Mouse (Mus musculus): Measurements from ENCODE around the gene Wdr46. TPM values are rescaled to one million over a fixed set of nuclear protein-coding genes. Genes with fewer than 3 reads are reported as not detected.

The Wdr46 gene
- polyA plus RNA-seq, 1 experiment, result 58.7 TPM

DNA sequence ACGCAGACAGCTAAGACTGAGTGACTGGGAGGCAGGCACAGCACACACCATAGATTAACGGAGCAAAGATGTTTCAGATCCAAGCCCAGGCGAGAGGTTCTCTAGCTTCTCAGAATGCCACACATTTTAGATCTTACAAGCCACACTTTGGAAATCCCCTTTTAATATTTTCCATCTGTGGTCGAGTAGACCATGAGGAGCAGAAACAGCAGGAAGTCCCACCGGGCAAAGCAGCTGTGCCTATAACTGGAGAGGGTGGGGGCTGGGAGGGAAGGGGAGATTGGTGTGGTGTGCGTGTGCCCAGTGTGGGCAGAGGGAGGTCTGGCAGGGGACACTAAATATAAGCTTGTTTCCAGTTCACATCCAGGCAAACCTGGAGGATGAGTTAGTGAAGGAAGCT lies 17.0 kb downstream of the Wdr46 start:
- no peak for TF ChIP-seq FLI1 (IDR thresholded peaks at IDR 0.05; ENCODE audit: low read length)
- no peak for TF ChIP-seq GATA1 (IDR thresholded peaks at IDR 0.05; ENCODE audit: borderline replicate concordance, low read length)
- H3K9me3 ChIP-seq, result no peaks in the 10 kb centered on the region
- no peaks in the 10 kb centered on the region for H3K27me3 ChIP-seq (replicated peaks)
- peaks cover 67% of the 10 kb centered on the region for H3K36me3 ChIP-seq (replicated peaks; ENCODE audit: low read length)
- H3K4me3 ChIP-seq (replicated peaks), result no peak overlapping the region
- H3K4me1 ChIP-seq, result peaks cover 40% of the 10 kb centered on the region

DNA sequence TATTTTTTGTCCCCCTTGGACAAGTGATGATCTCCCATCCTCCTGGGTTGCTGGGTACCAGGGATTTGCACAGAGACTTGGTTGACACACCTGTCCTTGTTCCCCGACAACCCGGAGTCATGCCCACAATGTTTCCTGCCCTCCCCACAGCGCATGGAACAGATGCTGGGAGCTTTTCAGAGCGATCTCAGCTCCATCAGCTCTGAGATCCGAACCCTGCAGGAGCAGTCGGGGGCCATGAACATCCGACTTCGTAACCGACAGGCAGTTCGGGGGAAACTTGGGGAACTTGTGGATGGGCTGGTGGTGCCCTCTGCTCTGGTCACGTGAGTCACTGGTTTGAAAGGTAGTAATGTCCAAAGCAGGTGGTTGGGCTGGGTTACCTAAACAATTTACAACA lies 18.0 kb downstream of the Wdr46 start:
- Histone ChIP-seq H3K4me3 (replicated peaks) (no peak overlapping the region), H3K4me1 (peaks cover 30% of the 10 kb centered on the region), H3K9me3 (no peaks in the 10 kb centered on the region), H3K27me3 (replicated peaks) (no peaks in the 10 kb centered on the region), H3K36me3 (replicated peaks; ENCODE audit: low read length) (peaks cover 67% of the 10 kb centered on the region)
- TF ChIP-seq FLI1 (IDR thresholded peaks at IDR 0.05; ENCODE audit: low read length), result no peak
- TF ChIP-seq GATA1 (IDR thresholded peaks at IDR 0.05; ENCODE audit: borderline replicate concordance, low read length), result no peak

DNA sequence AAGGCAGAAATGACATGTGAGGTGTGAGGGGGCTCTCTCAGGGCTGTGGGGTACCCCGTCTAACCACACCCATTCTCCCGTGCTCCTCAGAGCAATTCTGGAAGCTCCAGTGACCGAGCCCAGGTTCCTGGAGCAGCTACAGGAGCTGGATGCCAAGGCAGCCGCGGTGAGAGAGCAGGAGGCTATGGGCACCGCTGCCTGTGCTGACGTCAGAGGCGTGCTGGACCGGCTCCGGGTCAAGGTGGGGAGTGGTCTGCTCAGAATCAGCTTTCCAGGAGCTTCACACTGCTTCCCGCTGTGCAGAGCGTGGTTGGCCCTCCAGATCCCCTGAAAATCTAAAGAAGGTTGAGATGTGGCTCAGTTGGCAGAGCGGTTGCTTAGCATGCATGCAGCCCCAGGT lies 18.7 kb downstream of the Wdr46 start:
- Histone ChIP-seq H3K4me3 (replicated peaks) (no peak overlapping the region), H3K9me3 (no peaks in the 10 kb centered on the region), H3K4me1 (peaks cover 27% of the 10 kb centered on the region), H3K27me3 (replicated peaks) (no peaks in the 10 kb centered on the region), H3K36me3 (replicated peaks; ENCODE audit: low read length) (peaks cover 63% of the 10 kb centered on the region)
- TF ChIP-seq FLI1 (IDR thresholded peaks at IDR 0.05; ENCODE audit: low read length), result no peak
- TF ChIP-seq GATA1 (IDR thresholded peaks at IDR 0.05; ENCODE audit: borderline replicate concordance, low read length), result no peak

DNA sequence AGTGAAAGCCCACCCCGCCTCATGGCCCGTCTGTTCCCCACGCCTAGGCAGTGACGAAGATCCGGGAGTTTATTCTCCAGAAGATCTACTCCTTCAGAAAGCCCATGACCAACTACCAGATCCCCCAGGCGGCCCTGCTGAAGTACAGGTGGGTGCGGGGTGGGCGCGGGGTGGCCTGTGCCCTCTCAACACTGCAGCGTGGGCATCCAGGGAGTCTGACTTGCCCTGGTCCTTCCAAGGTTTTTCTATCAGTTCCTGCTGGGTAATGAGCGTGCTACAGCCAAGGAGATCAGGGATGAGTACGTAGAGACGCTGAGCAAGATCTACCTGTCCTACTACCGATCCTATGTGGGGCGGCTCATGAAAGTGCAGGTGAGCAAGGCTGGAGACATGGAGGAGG lies 19.5 kb downstream of the Wdr46 start:
- peaks cover 61% of the 10 kb centered on the region for H3K36me3 ChIP-seq (replicated peaks; ENCODE audit: low read length)

DNA sequence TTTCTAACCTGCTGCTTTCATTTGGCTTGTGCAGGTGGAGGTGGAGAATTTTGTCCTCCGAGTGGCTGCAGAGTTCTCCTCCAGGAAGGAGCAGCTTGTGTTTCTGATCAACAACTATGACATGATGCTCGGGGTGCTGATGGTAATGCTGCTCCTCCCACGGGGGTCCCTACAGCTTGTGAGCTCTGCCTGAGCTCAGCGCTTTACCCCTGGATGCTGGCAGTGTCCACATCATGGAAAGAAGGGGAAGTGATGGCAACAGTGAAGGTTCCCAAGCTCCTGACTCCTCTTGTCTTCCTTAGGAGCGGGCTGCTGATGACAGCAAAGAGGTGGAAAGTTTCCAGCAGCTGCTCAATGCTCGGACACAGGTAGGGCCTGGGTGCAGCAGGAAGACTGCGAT lies 22.4 kb downstream of the Wdr46 start:
- peaks cover 2% of the 10 kb centered on the region for H3K27me3 ChIP-seq (replicated peaks)
- peaks cover 72% of the 10 kb centered on the region for H3K36me3 ChIP-seq (replicated peaks; ENCODE audit: low read length)
- no peak for TF ChIP-seq FLI1 (IDR thresholded peaks at IDR 0.05; ENCODE audit: low read length)
- no peak for TF ChIP-seq GATA1 (IDR thresholded peaks at IDR 0.05; ENCODE audit: borderline replicate concordance, low read length)

More for the DNA sequence above, 19.5 kb downstream of the Wdr46 start:
- H3K4me3 ChIP-seq (replicated peaks), result no peak overlapping the region
- H3K4me1 ChIP-seq, result peaks cover 19% of the 10 kb centered on the region
- TF ChIP-seq GATA1 (IDR thresholded peaks at IDR 0.05; ENCODE audit: borderline replicate concordance, low read length) (no peak), FLI1 (IDR thresholded peaks at IDR 0.05; ENCODE audit: low read length) (no peak)
- no peaks in the 10 kb centered on the region for H3K27me3 ChIP-seq (replicated peaks)
- H3K9me3 ChIP-seq, result no peaks in the 10 kb centered on the region

DNA sequence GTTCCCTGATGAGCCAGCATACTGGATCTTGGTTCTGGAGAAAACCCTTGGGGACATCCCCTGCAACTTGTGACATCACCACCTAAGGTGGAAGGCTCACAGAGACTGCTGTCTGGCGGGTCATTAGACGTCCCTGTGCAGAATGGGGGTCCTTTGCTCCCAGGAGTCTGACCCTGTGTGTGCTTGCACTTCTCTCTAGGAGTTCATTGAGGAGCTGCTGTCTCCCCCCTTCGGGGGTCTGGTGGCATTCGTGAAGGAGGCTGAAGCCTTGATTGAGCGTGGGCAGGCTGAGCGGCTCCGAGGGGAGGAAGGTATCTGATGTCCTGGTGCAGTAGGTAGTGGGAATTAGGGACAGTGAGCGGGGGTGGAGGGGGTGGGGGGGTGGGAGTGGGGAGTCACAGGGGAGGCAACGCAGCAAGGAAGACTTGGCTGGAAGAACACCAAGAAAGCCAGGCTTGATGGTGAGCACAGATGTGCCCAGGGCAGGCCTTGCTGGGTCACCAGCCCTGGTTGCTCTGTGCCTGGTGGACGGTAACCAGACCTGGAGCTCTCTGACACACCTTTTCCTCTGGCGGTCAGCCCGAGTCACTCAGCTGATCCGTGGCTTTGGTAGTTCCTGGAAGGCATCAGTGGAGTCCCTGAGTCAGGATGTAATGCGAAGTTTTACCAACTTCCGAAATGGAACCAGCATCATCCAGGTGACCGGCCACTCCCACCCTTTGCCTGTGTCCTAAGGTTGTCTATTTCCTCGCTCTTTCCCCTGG lies 24.8 kb downstream of the Wdr46 start:
- H3K9me3 ChIP-seq, result peaks cover 4% of the 10 kb centered on the region
- H3K4me1 ChIP-seq, result peaks cover 7% of the 10 kb centered on the region
- peaks cover 48% of the 10 kb centered on the region for H3K36me3 ChIP-seq (replicated peaks; ENCODE audit: low read length)
- no peak overlapping the region for H3K4me3 ChIP-seq (replicated peaks)
- TF ChIP-seq GATA1 (IDR thresholded peaks at IDR 0.05; ENCODE audit: borderline replicate concordance, low read length), result no peak
- no peak for TF ChIP-seq FLI1 (IDR thresholded peaks at IDR 0.05; ENCODE audit: low read length)
- H3K27me3 ChIP-seq (replicated peaks), result peaks cover 2% of the 10 kb centered on the region

More for the DNA sequence above, 22.4 kb downstream of the Wdr46 start:
- H3K9me3 ChIP-seq, result no peaks in the 10 kb centered on the region
- H3K4me3 ChIP-seq (replicated peaks), result no peak overlapping the region
- peaks cover 6% of the 10 kb centered on the region for H3K4me1 ChIP-seq

DNA sequence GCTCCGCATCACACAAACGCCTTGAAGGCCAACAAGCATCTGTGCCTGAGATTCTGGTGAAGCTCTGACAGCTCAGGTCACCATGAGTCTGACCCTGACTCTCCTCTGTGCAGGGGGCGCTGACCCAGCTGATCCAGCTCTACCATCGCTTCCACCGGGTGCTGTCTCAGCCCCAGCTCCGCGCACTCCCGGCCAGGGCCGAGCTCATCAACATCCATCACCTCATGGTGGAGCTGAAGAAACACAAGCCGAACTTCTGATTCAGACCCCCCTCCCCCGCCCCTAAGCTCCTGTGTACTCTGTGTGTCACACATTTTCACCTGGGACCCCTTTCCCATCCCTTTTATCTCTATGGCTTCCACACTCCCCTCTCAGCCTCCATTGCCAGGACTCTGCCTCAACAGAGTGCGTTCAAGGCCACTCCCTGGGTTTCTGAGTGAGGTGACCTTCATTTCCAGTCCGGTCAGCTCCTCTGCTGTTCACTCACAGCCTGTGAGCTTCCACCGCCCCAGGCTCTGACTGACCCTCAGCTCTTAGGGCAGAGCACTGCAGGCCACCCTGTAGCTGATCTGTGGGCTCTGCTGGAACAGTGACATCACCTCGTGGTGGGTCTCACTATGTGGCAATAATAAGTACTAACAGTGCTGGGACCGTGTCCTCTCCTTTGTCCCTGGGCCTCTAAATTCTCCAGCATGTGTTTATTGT lies 25.5 kb downstream of the Wdr46 start:
- Histone ChIP-seq H3K4me3 (replicated peaks) (no peak overlapping the region), H3K4me1 (peaks cover 7% of the 10 kb centered on the region), H3K9me3 (peaks cover 7% of the 10 kb centered on the region), H3K27me3 (replicated peaks) (peaks cover 2% of the 10 kb centered on the region), H3K36me3 (replicated peaks; ENCODE audit: low read length) (peaks cover 42% of the 10 kb centered on the region)
- TF ChIP-seq GATA1 (IDR thresholded peaks at IDR 0.05; ENCODE audit: borderline replicate concordance, low read length) (no peak), FLI1 (IDR thresholded peaks at IDR 0.05; ENCODE audit: low read length) (no peak)

DNA sequence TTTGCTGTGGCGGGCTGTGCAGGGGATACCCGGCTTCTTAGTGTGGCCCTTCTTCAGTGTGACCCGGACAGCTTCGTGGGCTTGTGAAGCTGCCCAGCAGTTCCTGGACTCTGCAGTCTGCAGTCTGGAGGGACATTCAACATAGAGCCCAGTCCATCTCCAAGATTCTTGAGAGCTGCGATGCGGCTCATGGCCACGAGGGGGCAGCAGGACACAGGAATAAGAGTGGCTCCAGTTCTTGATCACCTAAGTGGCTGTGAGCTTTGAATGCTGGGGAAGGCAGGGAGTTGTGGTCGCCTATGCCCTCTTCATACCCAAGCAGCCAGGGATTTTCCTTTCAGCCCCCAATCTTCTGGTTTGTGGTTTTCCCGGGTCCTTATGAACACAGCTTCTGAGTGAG lies 28.0 kb downstream of the Wdr46 start:
- Histone ChIP-seq H3K9me3 (peaks cover 7% of the 10 kb centered on the region), H3K36me3 (replicated peaks; ENCODE audit: low read length) (peaks cover 22% of the 10 kb centered on the region), H3K27me3 (replicated peaks) (peaks cover 4% of the 10 kb centered on the region), H3K4me3 (replicated peaks) (no peak overlapping the region), H3K4me1 (peaks cover 14% of the 10 kb centered on the region)
- TF ChIP-seq FLI1 (IDR thresholded peaks at IDR 0.05; ENCODE audit: low read length), result no peak
- no peak for TF ChIP-seq GATA1 (IDR thresholded peaks at IDR 0.05; ENCODE audit: borderline replicate concordance, low read length)

DNA sequence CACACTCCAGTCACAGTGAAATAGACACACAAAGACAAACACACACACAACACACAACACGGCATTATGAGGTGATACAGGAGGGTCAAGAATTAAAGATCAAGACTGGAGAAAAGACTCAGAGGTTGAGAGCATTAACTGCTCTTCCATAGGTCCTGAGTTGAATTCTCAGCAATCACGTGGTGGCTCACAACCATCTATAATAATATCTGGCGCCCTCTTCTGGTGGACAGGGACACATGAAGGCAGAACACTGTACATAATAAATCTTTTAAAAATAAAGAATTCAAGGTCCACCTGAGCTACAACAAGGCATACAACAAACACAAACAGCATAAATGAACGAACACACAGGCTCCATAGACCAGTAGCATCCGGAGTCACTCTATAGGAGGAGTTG lies 28.5 kb downstream of the Wdr46 start:
- peaks cover 4% of the 10 kb centered on the region for H3K27me3 ChIP-seq (replicated peaks)
- peaks cover 22% of the 10 kb centered on the region for H3K36me3 ChIP-seq (replicated peaks; ENCODE audit: low read length)
- no peak overlapping the region for H3K4me3 ChIP-seq (replicated peaks)
- TF ChIP-seq GATA1 (IDR thresholded peaks at IDR 0.05; ENCODE audit: borderline replicate concordance, low read length) (no peak), FLI1 (IDR thresholded peaks at IDR 0.05; ENCODE audit: low read length) (no peak)
- peaks cover 7% of the 10 kb centered on the region for H3K9me3 ChIP-seq
- peaks cover 19% of the 10 kb centered on the region for H3K4me1 ChIP-seq

DNA sequence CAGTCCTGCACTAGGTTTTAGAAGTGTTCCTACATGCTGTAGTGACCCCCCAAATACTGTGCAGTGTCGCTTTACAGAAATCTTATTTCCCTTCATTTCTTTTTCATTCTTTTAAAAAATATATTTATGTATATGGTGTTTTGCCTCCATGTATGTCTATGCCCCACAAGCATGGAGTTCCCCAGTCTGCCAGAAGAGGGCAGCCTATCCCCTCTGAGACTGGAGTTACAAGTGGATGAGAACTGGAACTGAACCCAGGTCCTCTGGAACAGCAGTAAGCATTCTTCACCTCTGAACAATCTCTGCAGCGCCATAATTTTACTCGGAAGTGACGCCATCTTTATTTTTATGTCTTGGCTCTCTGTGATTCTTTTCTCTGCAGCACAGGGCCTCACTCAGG lies 28.9 kb downstream of the Wdr46 start:
- Histone ChIP-seq H3K27me3 (replicated peaks) (peaks cover 4% of the 10 kb centered on the region), H3K4me1 (peaks cover 21% of the 10 kb centered on the region), H3K9me3 (peaks cover 7% of the 10 kb centered on the region), H3K36me3 (replicated peaks; ENCODE audit: low read length) (peaks cover 22% of the 10 kb centered on the region), H3K4me3 (replicated peaks) (no peak overlapping the region)
- TF ChIP-seq FLI1 (IDR thresholded peaks at IDR 0.05; ENCODE audit: low read length) (no peak), GATA1 (IDR thresholded peaks at IDR 0.05; ENCODE audit: borderline replicate concordance, low read length) (no peak)
